Mouse (Mus musculus): Measurements from ENCODE around the gene Tom1. TPM values are rescaled to one million over a fixed set of nuclear protein-coding genes. Genes with fewer than 3 reads are reported as not detected.

Gene Tom1
- 10 to 100 TPM; 19.2 to 24.4 TPM for polyA plus RNA-seq (2017; shearing (Covaris generic))

DNA sequence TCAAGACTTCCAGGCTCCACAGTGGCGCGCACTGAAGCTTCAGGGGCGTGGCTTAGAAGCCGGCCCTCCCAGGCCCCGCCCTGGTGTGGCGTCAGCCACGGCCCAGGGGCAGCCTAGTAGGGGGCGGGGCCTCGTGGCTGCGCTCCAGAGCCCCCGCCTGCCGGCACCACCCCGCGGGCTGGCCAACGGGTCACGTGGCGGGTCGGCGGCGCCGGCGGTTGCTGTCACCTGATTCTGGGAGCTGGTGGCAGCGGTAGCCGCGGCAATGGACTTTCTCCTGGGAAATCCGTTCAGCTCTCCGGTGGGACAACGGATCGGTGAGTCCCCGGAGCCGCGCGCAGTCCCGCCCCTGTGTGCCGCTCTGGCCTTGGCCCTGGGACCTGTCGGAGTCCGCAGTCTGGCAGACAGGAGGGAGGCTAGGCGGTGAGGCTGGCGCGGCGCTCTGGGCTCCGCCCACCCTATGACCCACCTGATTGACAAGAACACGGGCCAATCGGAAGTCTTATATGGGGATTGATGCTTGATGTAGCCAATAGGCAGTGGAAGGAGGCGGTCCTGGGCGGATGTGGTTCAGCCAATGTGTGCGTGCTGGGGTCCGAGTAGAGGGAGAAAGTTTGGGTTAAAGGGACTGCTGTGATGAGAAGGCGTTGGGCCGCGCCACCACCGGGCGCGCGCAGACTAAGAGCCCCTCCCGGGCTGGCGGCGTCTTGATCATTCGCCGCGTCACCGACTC, at the start of gene Tom1:
Gene Tom1 (plus strand): TSS at position 195 of the 733 bp plus-strand sequence.

DNA sequence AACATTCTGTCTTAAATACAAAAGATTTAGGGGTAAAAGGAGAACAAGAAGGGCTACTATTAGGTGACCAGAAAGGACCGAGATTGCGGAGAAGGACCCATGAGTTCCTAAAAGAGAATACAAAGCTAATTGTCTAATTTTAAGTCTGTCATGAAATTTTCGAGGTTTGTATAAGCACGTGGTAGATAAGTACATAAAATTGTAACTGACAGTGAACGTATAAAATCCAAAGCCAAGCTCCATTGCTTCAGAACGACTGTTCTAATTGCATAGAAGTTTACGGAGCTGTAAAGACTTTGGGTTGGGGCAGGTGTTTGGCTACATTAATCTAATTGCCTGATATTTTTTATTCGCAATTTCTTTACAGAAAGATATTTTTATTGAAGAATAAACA, 40.4 kb upstream of the Tom1 start, which contains the start of gene Hmgxb4:
Gene Hmgxb4 (plus strand): TSS at position 276 of the 394 bp plus-strand sequence.

DNA sequence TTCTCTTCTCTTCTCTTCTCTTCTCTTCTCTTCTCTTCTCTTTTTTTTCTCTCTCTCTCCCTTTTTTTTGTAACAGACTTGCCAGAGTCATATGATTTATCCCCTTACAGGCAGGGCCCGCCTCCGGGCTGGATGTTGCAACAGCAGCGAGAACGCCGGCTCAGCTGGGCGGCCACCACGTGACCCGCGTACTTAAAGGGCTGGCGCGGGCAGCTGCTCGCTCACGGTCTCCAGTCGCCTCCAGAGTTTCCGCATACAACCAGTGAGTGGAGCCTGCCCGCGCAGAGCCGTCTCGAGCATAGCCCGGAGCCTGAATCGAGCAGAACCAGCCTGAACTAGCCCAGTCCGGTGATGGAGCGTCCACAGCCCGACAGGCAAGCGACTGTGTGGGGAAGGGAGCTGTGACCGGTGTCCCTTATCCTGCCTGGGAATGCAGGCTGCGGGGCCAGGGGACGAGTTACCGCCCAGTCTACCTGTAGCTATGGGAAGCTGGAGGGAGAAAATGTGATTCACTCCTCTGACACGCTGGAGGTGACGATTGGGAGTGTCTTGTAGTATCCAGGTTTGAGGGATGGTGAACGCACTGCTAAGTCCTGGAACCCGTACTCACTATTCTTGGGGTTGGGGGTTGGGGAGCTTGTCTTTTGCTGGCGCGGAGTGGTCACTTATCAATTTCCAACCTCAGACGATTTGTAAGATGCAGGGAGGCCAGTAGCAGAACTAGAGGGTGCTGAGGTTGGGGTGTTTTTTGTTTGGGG, 60.1 kb downstream of the Tom1 start, which contains the start of gene Hmox1:
Gene Hmox1 (plus strand): TSS at position 223 of the 758 bp plus-strand sequence.

DNA sequence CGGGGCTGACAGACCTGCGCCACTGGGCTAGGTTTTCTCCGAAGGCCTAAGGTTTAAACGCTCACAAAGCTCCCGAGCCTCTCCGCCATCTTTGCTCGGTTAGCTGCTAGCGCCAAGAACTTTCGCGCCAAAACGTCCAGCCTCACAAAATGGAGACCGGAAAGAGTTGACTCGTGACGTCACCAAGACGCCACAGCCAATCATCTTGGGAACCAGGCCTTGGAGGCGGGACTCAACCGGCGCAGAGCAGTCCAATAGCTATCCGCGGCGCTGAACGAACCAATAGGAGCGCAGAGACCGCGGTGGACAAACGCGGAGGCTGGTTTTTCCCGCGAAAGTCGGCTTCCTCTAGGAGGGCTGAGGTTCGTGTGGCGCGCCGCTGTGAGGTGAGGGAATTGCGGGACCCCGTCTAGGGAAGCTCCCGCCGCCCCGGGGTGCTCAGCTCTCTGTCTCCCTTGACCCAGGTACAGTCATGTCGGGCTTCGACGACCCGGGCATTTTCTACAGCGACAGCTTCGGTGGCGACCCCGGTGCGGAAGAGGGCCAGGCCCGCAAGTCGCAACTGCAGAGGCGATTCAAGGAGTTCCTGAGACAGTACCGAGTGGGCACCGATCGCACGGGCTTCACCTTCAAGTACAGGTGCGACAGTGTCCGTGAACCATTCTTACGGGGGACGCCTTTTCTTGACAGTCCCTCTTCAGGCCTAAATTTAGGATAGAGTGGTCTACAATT, 75.9 kb downstream of the Tom1 start, which contains the start of gene Mcm5:
Gene Mcm5 (plus strand): TSS at position 334 of the 732 bp plus-strand sequence.

Other genes with a start within 250 kb of the Tom1 start
- gene Isx, start 160.5 kb upstream of the Tom1 start, polyA plus RNA-seq (2017; shearing (Covaris generic)) = 1 to 10 TPM in 1 of 2 experiments, not detected in 1; 1.1 TPM
- gene Hmgxb4, start 40.3 kb upstream of the Tom1 start, polyA plus RNA-seq (2017; shearing (Covaris generic)) = 10 to 100 TPM; 16.1 to 16.6 TPM
- 10 to 100 TPM in 1 of 2 experiments, 1 to 10 TPM in 1; 5.8 to 40.0 TPM for gene Hmox1, start 59.9 kb downstream of the Tom1 start, polyA plus RNA-seq (2017; shearing (Covaris generic))
- gene Mcm5, start 75.9 kb downstream of the Tom1 start, polyA plus RNA-seq (2017; shearing (Covaris generic)) = 10 to 100 TPM; 43.1 to 57.7 TPM
- gene Rasd2, start 180.2 kb downstream of the Tom1 start, polyA plus RNA-seq (2017; shearing (Covaris generic)) = under 1 TPM in 1 of 2 experiments, not detected in 1; 0.46 TPM

Measured in inflammation-experienced regulatory T-cells (primary cell).